In genomic region chr3:95133680-95134101, GRCm38 (mm10) we compare ENCODE assay signal across 8 mouse cellular contexts. TPM values are rescaled to one million over a fixed set of nuclear protein-coding genes. Genes with fewer than 3 reads are reported as not detected.
A peak's percentile ranks its signal among the peaks of the same experiment; 100 is the strongest.
DNase-seq lines count a peak whose midpoint lies in the region; ATAC-seq lines count a peak whose summit lies in the region.

Gene Scnm1 (minus strand): TSS chr3:95134011.
Gene Lysmd1 (plus strand): TSS chr3:95134088.

- ATAC-seq in heart, embryonic 14.5 days (ENCODE audit: insufficient number of reproducible peaks, insufficient read depth, low FRiP score, low read depth) = peak; percentile 83
- peak; percentile 92 for ATAC-seq in liver, embryonic 13.5 days (ENCODE audit: low read depth)
- peak; percentile 92 for ATAC-seq in stomach, embryonic 16.5 days (ENCODE audit: insufficient read depth, low FRiP score)

- H3K4me3 ChIP-seq in heart, embryonic 14.5 days (ENCODE audit: control insufficient read depth in 1 of 2, insufficient read depth in 1 of 2, low read depth in 1 of 2, low read length in 2 of 2) = peak within 1 kb of the TSS; percentile 61 to 66
- peak within 1 kb of the TSS; percentile 81 for H3K4me3 ChIP-seq in liver, embryonic 13.5 days (replicated peaks)
- peak within 1 kb of the TSS; percentile 83 for H3K4me3 ChIP-seq in stomach, embryonic 16.5 days (replicated peaks; ENCODE audit: low read length)

- H3K27ac ChIP-seq in heart, embryonic 14.5 days (replicated peaks in 1 of 2; ENCODE audit: control insufficient read depth in 1 of 2, insufficient read depth in 1 of 2, low read depth in 2 of 2, low read length in 2 of 2) = peak within 1 kb of the TSS; percentile 68 to 69
- H3K27ac ChIP-seq in liver, embryonic 13.5 days = peak within 1 kb of the TSS; percentile 83
- H3K27ac ChIP-seq in stomach, embryonic 16.5 days (ENCODE audit: low read length) = peak within 1 kb of the TSS; percentile 65

- no peaks in the 10 kb centered on the region for H3K9me3 ChIP-seq in heart, embryonic 14.5 days (ENCODE audit: control insufficient read depth, low read length)
- H3K9me3 ChIP-seq in liver, embryonic 13.5 days (replicated peaks) = no peaks in the 10 kb centered on the region
- H3K9me3 ChIP-seq in stomach, embryonic 16.5 days (replicated peaks; ENCODE audit: control insufficient read depth, low read length) = no peaks in the 10 kb centered on the region

- H3K4me1 ChIP-seq in heart, embryonic 14.5 days (ENCODE audit: control insufficient read depth in 2 of 2, insufficient read depth in 2 of 2, low read length in 2 of 2) = peaks cover 5 to 17% of the 10 kb centered on the region in 2 experiments
- H3K4me1 ChIP-seq in liver, embryonic 13.5 days (replicated peaks) = peaks cover 30% of the 10 kb centered on the region
- H3K4me1 ChIP-seq in stomach, embryonic 16.5 days (ENCODE audit: control insufficient read depth, insufficient read depth, low read length) = peaks cover 12% of the 10 kb centered on the region

- peak within 1 kb of the TSS; percentile 80 for H3K4me2 ChIP-seq in heart, embryonic 14.5 days (ENCODE audit: low read length)
- peak within 1 kb of the TSS; percentile 89 for H3K4me2 ChIP-seq in liver, embryonic 13.5 days
- H3K4me2 ChIP-seq in stomach, embryonic 16.5 days (ENCODE audit: low read depth, low read length) = peak within 1 kb of the TSS; percentile 84

- under 1% methylated on average over 20 of the region's 20 CpGs for WGBS in heart, embryonic 14.5 days
- under 1% methylated on average over 20 of the region's 20 CpGs for WGBS in liver, embryonic 13.5 days (ENCODE audit: insufficient replicate concordance)
- under 1% methylated on average over 20 of the region's 20 CpGs for WGBS in stomach, embryonic 16.5 days

- no peaks in the 10 kb centered on the region for H3K27me3 ChIP-seq in heart, embryonic 14.5 days (ENCODE audit: control insufficient read depth, insufficient read depth, low read length)
- H3K27me3 ChIP-seq in liver, embryonic 13.5 days = no peaks in the 10 kb centered on the region
- H3K27me3 ChIP-seq in stomach, embryonic 16.5 days (ENCODE audit: control insufficient read depth, insufficient read depth, low read length) = no peaks in the 10 kb centered on the region

- H3K9ac ChIP-seq in heart, embryonic 14.5 days (ENCODE audit: low read length) = peak within 1 kb of the TSS; percentile 89
- peak within 1 kb of the TSS; percentile 85 for H3K9ac ChIP-seq in liver, embryonic 13.5 days
- H3K9ac ChIP-seq in stomach, embryonic 16.5 days (ENCODE audit: low read length) = peak within 1 kb of the TSS; percentile 90

- peaks cover 32% of the 10 kb centered on the region for H3K36me3 ChIP-seq in heart, embryonic 14.5 days (ENCODE audit: control insufficient read depth, insufficient read depth, low read length)
- peaks cover 24% of the 10 kb centered on the region for H3K36me3 ChIP-seq in liver, embryonic 13.5 days
- no peaks in the 10 kb centered on the region for H3K36me3 ChIP-seq in stomach, embryonic 16.5 days (ENCODE audit: control insufficient read depth, insufficient read depth, low read length)

- peak; percentile 82 to 88 for DNase-seq in CD8-positive naive resting alpha-beta T cell, adult 2 months (ENCODE audit: low read depth in 2 of 2, low spot score in 2 of 2)
- peak; percentile 85 for DNase-seq in c-Kit-negative CD71-positive TER-119-positive erythroid progenitor cells, embryonic 14.5 days (ENCODE audit: low read depth, low spot score)
- peak; percentile 82 for DNase-seq in fibroblast of lung, adult 2 months (ENCODE audit: low read depth)
- peak; percentile 94 for DNase-seq in kidney, postnatal 14 days
- peak; percentile 90 for DNase-seq in liver, embryonic 13.5 days
- DNase-seq in neural tube, embryonic 10.5 days (ENCODE audit: extremely low spot score, low spot score) = peak; percentile 86

RNA-seq across cellular contexts. Expression of gene Scnm1, which starts in this region (rescaled TPM):
- 58.5 and 58.7 TPM in 2 replicates for polyA plus RNA-seq in heart, embryonic 14.5 days (2014; fragmentation: Nextera tagmentation; extraction: Ambion mirVana)
- 33.4 and 33.5 TPM in 2 replicates for polyA plus RNA-seq in liver, embryonic 13.5 days (2015; fragmentation: Nextera tagmentation; extraction: Ambion mirVana)
- 55.8 and 58.2 TPM in 2 replicates for polyA plus RNA-seq in stomach, embryonic 16.5 days (2015; fragmentation: Nextera tagmentation; extraction: Ambion mirVana)

RNA-seq across cellular contexts. Expression of gene Lysmd1, which starts in this region (rescaled TPM):
- 8.1 and 8.4 TPM in 2 replicates for polyA plus RNA-seq in heart, embryonic 14.5 days (2014; fragmentation: Nextera tagmentation; extraction: Ambion mirVana)
- 7.3 and 7.5 TPM in 2 replicates for polyA plus RNA-seq in liver, embryonic 13.5 days (2015; fragmentation: Nextera tagmentation; extraction: Ambion mirVana)
- 13.7 and 14.5 TPM in 2 replicates for polyA plus RNA-seq in stomach, embryonic 16.5 days (2015; fragmentation: Nextera tagmentation; extraction: Ambion mirVana)

Comparison
In these comparisons a context has a peak if more than half of its experiments do, and no peak if none do; other contexts are left out.
1. Peak in every context shown above with its lines: DNase-seq, ATAC-seq, H3K4me3 ChIP-seq and H3K27ac ChIP-seq.